Mouse (Mus musculus) hindbrain, embryonic 10.5 days (tissue): Measurements from ENCODE around the gene Rgs17. TPM values are rescaled to one million over a fixed set of nuclear protein-coding genes. Genes with fewer than 3 reads are reported as not detected.
A peak's percentile ranks its signal among the peaks of the same experiment; 100 is the strongest.

Experiments
- DNase-seq: peaks from one replicate; pipeline ENCODE4 v3.0.0-alpha.2; 2017; ENCODE audit warnings: low spot score
- H3K27ac ChIP-seq: fragments of 300-500 bp; sonication (generic); 2 replicates; pipeline ENCODE4 v1.5.1; 2016; ENCODE audit warnings: mild to moderate bottlenecking, moderate library complexity
- H3K27me3 ChIP-seq: fragments of 300-500 bp; sonication (generic); 2 replicates; pipeline ENCODE4 v1.6.1; 2016; ENCODE audit warnings: mild to moderate bottlenecking; ENCODE audit not compliant: poor library complexity, insufficient read depth, severe bottlenecking
- H3K36me3 ChIP-seq: fragments of 300-500 bp; sonication (generic); 2 replicates; pipeline ENCODE4 v1.6.1; 2016; ENCODE audit warnings: mild to moderate bottlenecking, moderate library complexity
- H3K4me1 ChIP-seq: fragments of 300-500 bp; sonication (generic); replicated peaks from 2 replicates; pipeline ENCODE4 v1.6.1; 2016; ENCODE audit warnings: mild to moderate bottlenecking
- H3K4me3 ChIP-seq: fragments of 300-500 bp; sonication (generic); 2 replicates; pipeline ENCODE4 v1.5.1; 2016; ENCODE audit warnings: mild to moderate bottlenecking, moderate library complexity
- H3K9me3 ChIP-seq: fragments of 300-500 bp; sonication (generic); 2 replicates; pipeline ENCODE4 v1.6.1; 2016; ENCODE audit warnings: mild to moderate bottlenecking, moderate library complexity
- WGBS: fragments of 180-500 bp; shearing (Covaris S2); methylation state at CpG from one replicate; pipeline ENCODE4 v1.1.7; 2016; 5-methylcytosine and 5-hydroxymethylcytosine counted together
- polyA plus RNA-seq: library from polyadenylated mRNA; unstranded; fragments of >200 nt; fragmentation: Nextera tagmentation; extraction: Ambion mirVana; gene quantifications from 2 replicates; pipeline ENCODE4 v1.2.1, GENCODE M21; 2016

The Rgs17 gene
- polyA plus RNA-seq, 1 experiment from 2014 or later, result 1.3 TPM

DNA sequence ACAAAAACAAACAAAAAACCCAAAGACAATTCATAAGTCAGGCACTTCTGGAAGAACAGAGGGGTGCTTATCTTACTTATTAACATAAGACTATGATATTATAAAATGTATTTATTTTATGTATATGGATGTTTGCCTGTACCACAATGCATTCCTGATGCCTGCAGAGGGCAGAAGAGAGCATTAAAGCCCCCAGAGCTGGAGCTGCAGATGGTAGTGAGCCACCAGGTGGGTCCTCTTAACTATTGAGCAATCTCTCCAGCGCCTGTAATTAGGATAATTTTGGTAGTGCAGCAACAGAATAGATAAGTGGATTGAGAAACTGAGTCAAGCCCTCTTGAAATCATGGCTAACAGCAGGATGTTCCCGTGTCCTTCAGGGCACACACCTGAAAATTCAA lies 56.2 kb downstream of the Rgs17 start:
- H3K4me3 ChIP-seq, result no peak overlapping the region
- WGBS, result 59% methylated on average over 2 of the region's 2 CpGs
- no peaks in the 10 kb centered on the region for H3K4me1 ChIP-seq
- H3K27ac ChIP-seq, result no peak overlapping the region
- no peaks in the 10 kb centered on the region for H3K36me3 ChIP-seq
- peaks cover 3% of the 10 kb centered on the region; the same call in 1 of the 2 replicates for H3K9me3 ChIP-seq
- no peaks in the 10 kb centered on the region for H3K27me3 ChIP-seq
- no peak for DNase-seq

GRCm38 (mm10) chr10:5862669-5863068 lies 59.5 kb downstream of the Rgs17 start:
- Histone ChIP-seq H3K4me3 (no peak overlapping the region), H3K27me3 (no peaks in the 10 kb centered on the region), H3K9me3 (peaks cover 3% of the 10 kb centered on the region; the same call in 1 of the 2 replicates), H3K4me1 (no peaks in the 10 kb centered on the region), H3K36me3 (no peaks in the 10 kb centered on the region), H3K27ac (no peak overlapping the region)
- no peak for DNase-seq
- WGBS, result 98% methylated on average over 3 of the region's 3 CpGs

DNA sequence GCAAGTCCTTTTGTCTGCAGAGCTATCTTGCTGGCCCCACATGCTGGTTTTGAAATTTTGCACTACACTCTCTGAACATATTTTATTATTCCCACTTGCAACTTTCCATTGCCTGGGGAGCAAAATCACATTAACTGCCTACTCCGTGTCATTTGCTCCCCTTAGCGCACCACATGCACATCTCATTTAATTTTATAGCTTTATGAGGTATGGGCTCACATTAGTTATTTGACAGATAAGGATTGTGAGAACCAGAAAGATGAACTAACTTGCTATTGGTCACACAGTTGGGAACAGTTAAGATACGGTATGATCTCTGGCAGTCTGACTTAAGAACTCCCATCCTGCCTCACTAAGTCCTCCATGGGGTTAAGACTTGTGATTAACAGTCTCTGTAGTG lies 61.4 kb downstream of the Rgs17 start:
- H3K27me3 ChIP-seq, result no peaks in the 10 kb centered on the region
- no peaks in the 10 kb centered on the region for H3K36me3 ChIP-seq
- DNase-seq, result no peak
- H3K4me1 ChIP-seq, result no peaks in the 10 kb centered on the region
- H3K9me3 ChIP-seq, result peaks cover 3% of the 10 kb centered on the region; the same call in 1 of the 2 replicates
- 90% methylated on average over 3 of the region's 3 CpGs for WGBS
- no peak overlapping the region for H3K27ac ChIP-seq
- no peak overlapping the region for H3K4me3 ChIP-seq

DNA sequence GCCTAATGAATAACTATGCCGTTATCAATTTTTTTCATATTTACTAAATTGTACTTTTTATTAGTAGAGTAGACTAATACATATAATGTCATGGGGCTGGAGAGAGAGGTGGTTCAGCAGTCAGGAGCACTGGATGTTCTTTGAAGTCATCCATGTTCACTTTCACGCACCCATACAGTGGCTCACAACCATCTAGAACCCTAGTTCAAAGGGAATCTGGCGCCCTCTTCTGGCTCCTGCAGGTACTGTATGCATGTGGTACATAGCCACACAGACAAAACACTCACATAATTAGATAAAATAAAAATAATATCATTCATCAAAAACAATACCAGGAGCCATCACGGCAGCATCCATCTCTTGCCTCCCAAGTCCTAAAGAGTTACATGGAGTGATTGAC lies 62.5 kb downstream of the Rgs17 start:
- Histone ChIP-seq H3K27me3 (no peaks in the 10 kb centered on the region), H3K9me3 (peaks cover 3% of the 10 kb centered on the region; the same call in 1 of the 2 replicates), H3K27ac (no peak overlapping the region), H3K4me1 (no peaks in the 10 kb centered on the region), H3K36me3 (no peaks in the 10 kb centered on the region), H3K4me3 (no peak overlapping the region)
- DNase-seq, result no peak
- 75% methylated on average over 4 of the region's 4 CpGs for WGBS

DNA sequence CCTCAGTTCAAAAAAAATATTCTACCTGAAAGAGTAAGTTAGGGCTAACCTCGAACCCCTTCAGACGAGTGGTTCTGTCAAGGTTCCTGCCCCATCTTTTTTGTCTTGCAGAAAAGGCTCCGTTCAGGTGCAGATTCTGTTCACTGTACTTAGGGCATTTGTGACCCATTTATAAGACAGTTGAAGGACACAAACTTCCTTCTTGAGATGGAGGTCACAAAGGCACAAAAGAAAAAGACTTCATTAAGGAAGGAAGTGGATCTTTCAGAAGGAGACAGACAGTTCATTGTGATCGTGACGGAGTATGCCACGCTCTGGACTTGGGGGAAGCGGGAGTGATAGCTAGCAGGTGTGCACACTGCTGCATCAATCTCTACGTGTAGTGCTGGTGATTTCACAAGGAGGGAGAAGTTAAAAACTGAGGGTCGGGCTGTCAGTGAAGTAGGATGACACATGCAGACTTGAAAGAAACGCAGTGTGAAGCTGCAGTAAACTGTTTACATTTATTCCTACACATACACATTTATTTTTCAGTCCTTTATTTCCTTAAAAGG lies 64.1 kb downstream of the Rgs17 start:
- 63% methylated on average over 10 of the region's 10 CpGs for WGBS

GRCm38 (mm10) chr10:5853290-5853868 lies 68.8 kb downstream of the Rgs17 start:
- no peak for DNase-seq
- Histone ChIP-seq H3K27me3 (no peaks in the 10 kb centered on the region), H3K4me3 (no peak overlapping the region), H3K36me3 (no peaks in the 10 kb centered on the region), H3K27ac (no peak overlapping the region), H3K4me1 (no peaks in the 10 kb centered on the region), H3K9me3 (no peaks in the 10 kb centered on the region)
- 91% methylated on average over 8 of the region's 8 CpGs for WGBS

More for the DNA sequence above, 64.1 kb downstream of the Rgs17 start:
- H3K4me1 ChIP-seq, result no peaks in the 10 kb centered on the region
- DNase-seq, result no peak
- H3K4me3 ChIP-seq, result no peak overlapping the region
- H3K27me3 ChIP-seq, result no peaks in the 10 kb centered on the region
- H3K27ac ChIP-seq, result no peak overlapping the region
- no peaks in the 10 kb centered on the region for H3K36me3 ChIP-seq
- peaks cover 3% of the 10 kb centered on the region; the same call in 1 of the 2 replicates for H3K9me3 ChIP-seq

DNA sequence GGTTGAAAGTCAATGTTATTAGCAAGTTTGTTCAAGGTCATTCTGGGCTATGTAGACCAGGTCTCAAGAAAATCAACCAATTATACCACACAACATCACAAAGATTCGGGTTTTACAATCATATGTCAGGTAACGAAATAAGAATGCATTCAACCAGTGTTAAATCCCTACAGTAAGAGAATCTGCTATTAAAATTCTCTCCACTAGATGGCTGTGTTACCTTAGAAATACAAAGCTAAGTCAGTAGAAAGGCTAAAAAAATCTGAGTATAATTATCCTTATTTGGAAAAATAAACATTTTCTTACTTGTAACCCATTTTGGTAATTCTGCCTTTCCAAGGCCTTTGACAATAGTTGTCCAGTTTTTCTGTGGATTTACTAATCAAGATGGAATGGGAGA lies 75.3 kb downstream of the Rgs17 start:
- no peaks in the 10 kb centered on the region for H3K9me3 ChIP-seq
- no peak overlapping the region for H3K4me3 ChIP-seq
- no peaks in the 10 kb centered on the region for H3K4me1 ChIP-seq
- no peaks in the 10 kb centered on the region for H3K27me3 ChIP-seq
- no peak for DNase-seq
- H3K36me3 ChIP-seq, result no peaks in the 10 kb centered on the region
- 46% methylated on average over 2 of the region's 2 CpGs for WGBS
- no peak overlapping the region for H3K27ac ChIP-seq

GRCm38 (mm10) chr10:5841369-5841768 lies 80.8 kb downstream of the Rgs17 start:
- Histone ChIP-seq H3K9me3 (no peaks in the 10 kb centered on the region), H3K4me1 (no peaks in the 10 kb centered on the region), H3K27ac (no peak overlapping the region), H3K27me3 (no peaks in the 10 kb centered on the region), H3K36me3 (no peaks in the 10 kb centered on the region), H3K4me3 (no peak overlapping the region)
- DNase-seq, result peak; percentile 34
- WGBS, result 85% methylated on average over 4 of the region's 4 CpGs

GRCm38 (mm10) chr10:5826336-5827025 lies 95.7 kb downstream of the Rgs17 start:
- Histone ChIP-seq H3K4me1 (peaks cover 20% of the 10 kb centered on the region), H3K4me3 (no peak overlapping the region), H3K36me3 (peaks cover 6% of the 10 kb centered on the region; the same call in 1 of the 2 replicates), H3K27me3 (no peaks in the 10 kb centered on the region), H3K9me3 (no peaks in the 10 kb centered on the region), H3K27ac (no peak overlapping the region)
- DNase-seq, result no peak
- WGBS, result 79% methylated on average over 6 of the region's 6 CpGs

DNA sequence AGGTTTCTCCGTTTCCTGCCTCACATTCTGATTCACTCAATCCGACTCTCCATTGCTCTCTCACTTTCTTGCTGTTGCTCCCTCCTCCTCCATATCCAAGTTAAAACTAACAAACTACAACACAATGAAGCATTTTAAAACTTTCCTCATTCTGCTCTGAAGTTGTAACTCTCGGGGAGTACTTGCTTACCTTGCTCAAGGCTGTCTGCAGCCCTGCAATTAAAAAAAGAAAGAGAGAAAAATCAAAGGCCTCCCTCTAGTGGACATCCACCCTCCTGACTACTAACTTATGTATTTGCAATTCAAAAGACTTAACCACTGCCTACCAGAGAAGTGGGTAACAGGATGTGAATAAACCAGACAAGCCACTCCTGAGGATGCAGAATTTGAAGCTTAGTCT lies 97.4 kb downstream of the Rgs17 start:
- Histone ChIP-seq H3K4me1 (peaks cover 20% of the 10 kb centered on the region), H3K4me3 (peak overlapping the region; percentile 90), H3K27ac (peak overlapping the region; percentile 94), H3K27me3 (no peaks in the 10 kb centered on the region), H3K36me3 (peaks cover 20% of the 10 kb centered on the region), H3K9me3 (no peaks in the 10 kb centered on the region)
- peak; percentile 20 for DNase-seq
- WGBS, result 3% methylated on average over 3 of the region's 3 CpGs

- H3K27ac ChIP-seq, result peak within 1 kb of the TSS; percentile 94
- H3K9me3 ChIP-seq, result no peaks in the 10 kb centered on the region
- under 1% methylated on average over 47 of the region's 47 CpGs for WGBS
- peaks cover 29% of the 10 kb centered on the region for H3K36me3 ChIP-seq
- peak; percentile 97 for DNase-seq
- H3K27me3 ChIP-seq, result no peaks in the 10 kb centered on the region
- peaks cover 20% of the 10 kb centered on the region for H3K4me1 ChIP-seq
- H3K4me3 ChIP-seq, result peak within 1 kb of the TSS; percentile 90
Observed at GRCm38 (mm10) chr10:5823740-5824491, 98.3 kb downstream of the Rgs17 start, which contains the start of gene Mtrf1l. Gene Mtrf1l (minus strand): TSS chr10:5823910.

- Histone ChIP-seq H3K36me3 (peaks cover 35% of the 10 kb centered on the region), H3K27ac (peak overlapping the region; percentile 94), H3K27me3 (no peaks in the 10 kb centered on the region), H3K9me3 (no peaks in the 10 kb centered on the region), H3K4me1 (peaks cover 20% of the 10 kb centered on the region), H3K4me3 (peak overlapping the region; percentile 90)
- DNase-seq, result no peak
- under 1% methylated on average over 37 of the region's 37 CpGs for WGBS
Observed at GRCm38 (mm10) chr10:5823291-5823739, 98.9 kb downstream of the Rgs17 start.
